Mouse (Mus musculus) olfactory bulb, adult 2 months (tissue): ENCODE measurements around the gene Spata31d1b.

Experiments
- CTCF ChIP-seq: fragments of 200-500 bp; IDR thresholded peaks from 2 replicates; pipeline ENCODE4 v1.5.1; 2012; ENCODE audit warnings: low read depth, mild to moderate bottlenecking, low read length, moderate library complexity; ENCODE audit not compliant: insufficient read depth
- POLR2A ChIP-seq: fragments of 200-500 bp; IDR thresholded peaks from 2 replicates; pipeline ENCODE4 v1.6.1; 2012; ENCODE audit warnings: mild to moderate bottlenecking, low read depth, low read length, moderate library complexity; ENCODE audit not compliant: insufficient read depth

GRCm38 (mm10) chr13:59762791-59763190 lies 50.7 kb downstream of the Spata31d1b start:
- TF ChIP-seq POLR2A (no peak), CTCF (no peak)
